Mouse (Mus musculus) heart, postnatal 36 days (tissue): ENCODE measurements around the gene Mtmr4. TPM values are rescaled to one million over a fixed set of nuclear protein-coding genes. Genes with fewer than 3 reads are reported as not detected.
A peak's percentile ranks its signal among the peaks of the same experiment; 100 is the strongest.

Experiments
- DNase-seq, 2 experiments: peaks; one replicate each; pipeline ENCODE4 v3.0.0; 2021 to 2022
- intact Hi-C: fragments of 180-260 bp; cut with DNase I; formaldehyde crosslinking; loops from one replicate; pipeline ENCODE4 v1.15.1; 2025
- total RNA-seq, 2 experiments: library from RNA; stranded (reverse); gene quantifications; 2 replicates each; pipeline ENCODE4 v1.2.3; 2021

The Mtmr4 gene
- total RNA-seq, 2 experiments from 2014 or later: 18.8 to 27.1 TPM

- intact Hi-C loops: no loop called here
- DNase-seq: no peak
Measured at GRCm38 (mm10) chr11:87581161-87581865, 10.6 kb upstream of the Mtmr4 start.

GRCm38 (mm10) chr11:87581933-87582710 lies 9.8 kb upstream of the Mtmr4 start:
- DNase-seq: no peak
- intact Hi-C loops: no loop called here

- DNase-seq: no peak
- intact Hi-C loops: no loop called here
Measured at GRCm38 (mm10) chr11:87583291-87584034, 8.5 kb upstream of the Mtmr4 start.

GRCm38 (mm10) chr11:87584711-87585505 lies 7.1 kb upstream of the Mtmr4 start:
- intact Hi-C loops: no loop called here
- DNase-seq: peak; percentile 65 to 67

- DNase-seq: no peak
- intact Hi-C loops: no loop called here
Measured at GRCm38 (mm10) chr11:87587211-87587874, 4.6 kb upstream of the Mtmr4 start.

- intact Hi-C loops: loop anchor here (5.0 kb wide), 4 partner anchors 67 to 372 kb away; no protein-coding TSS in a partner anchor
- DNase-seq: no peak
Measured at GRCm38 (mm10) chr11:87589605-87590004, 2.4 kb upstream of the Mtmr4 start.

GRCm38 (mm10) chr11:87590841-87591525 lies 979 bp upstream of the Mtmr4 start:
- DNase-seq: peak; percentile 52 to 63
- intact Hi-C loops: loop anchor here (5.0 kb wide), 4 partner anchors 69 to 374 kb away; no protein-coding TSS in a partner anchor

- intact Hi-C loops: loop anchor here (5.0 kb wide), 4 partner anchors 70 to 375 kb away; no protein-coding TSS in a partner anchor
- no peak for DNase-seq
Measured at GRCm38 (mm10) chr11:87592354-87592695, 363 bp downstream of the Mtmr4 start.

GRCm38 (mm10) chr11:87592713-87593598 lies 994 bp downstream of the Mtmr4 start:
- no peak for DNase-seq
- intact Hi-C loops: loop anchor here (5.0 kb wide), 4 partner anchors 71 to 376 kb away; no protein-coding TSS in a partner anchor

GRCm38 (mm10) chr11:87595327-87595841 lies 3.4 kb downstream of the Mtmr4 start:
- intact Hi-C loops: no loop called here
- peak; percentile 79 to 82 for DNase-seq

GRCm38 (mm10) chr11:87595976-87596375 lies 4.0 kb downstream of the Mtmr4 start:
- intact Hi-C loops: no loop called here
- no peak for DNase-seq

GRCm38 (mm10) chr11:87596492-87596891 lies 4.5 kb downstream of the Mtmr4 start:
- no peak for DNase-seq
- intact Hi-C loops: no loop called here

GRCm38 (mm10) chr11:87597061-87597460 lies 5.1 kb downstream of the Mtmr4 start:
- no peak for DNase-seq
- intact Hi-C loops: no loop called here

GRCm38 (mm10) chr11:87599395-87600089 lies 7.6 kb downstream of the Mtmr4 start:
- intact Hi-C loops: no loop called here

GRCm38 (mm10) chr11:87600322-87600853 lies 8.4 kb downstream of the Mtmr4 start:
- intact Hi-C loops: no loop called here
- DNase-seq: no peak

More at GRCm38 (mm10) chr11:87599395-87600089, 7.6 kb downstream of the Mtmr4 start:
- no peak for DNase-seq

- intact Hi-C loops: no loop called here
- no peak for DNase-seq
Measured at GRCm38 (mm10) chr11:87602234-87602633, 10.3 kb downstream of the Mtmr4 start.

GRCm38 (mm10) chr11:87603571-87603970 lies 11.6 kb downstream of the Mtmr4 start:
- no peak for DNase-seq
- intact Hi-C loops: no loop called here
